Comparison of ENCODE assay signal across 24 mouse cellular contexts in genomic region chr13:15692465-15692809, GRCm38 (mm10).
DNase-seq lines count a peak whose midpoint lies in the region; ATAC-seq and TF ChIP-seq lines count a peak whose summit lies in the region.
"Had no signal": no experiment of that assay in that cellular context is flagged by ENCODE, and none has a peak within 500 bp of the region (broad histone marks: within the 10 kb centered on the region; RNA-seq: fewer than 3 reads in every experiment).

No protein-coding gene starts in this region.

- peak; percentile 57; the same call in 1 of the 2 replicates for ATAC-seq in forebrain, embryonic 12.5 days (ENCODE audit: low FRiP score)
- ATAC-seq in forebrain, postnatal 0 days: no peak
- 0 out of 2 replicates have a peak, but pooled peaks have one; percentile 42 for ATAC-seq in forebrain, embryonic 14.5 days
- no peak for ATAC-seq in forebrain, embryonic 15.5 days (replicated peaks)
- ATAC-seq: activated CD4-positive, CD25-positive, alpha-beta regulatory T cell, adult 4 months; CD4-positive, CD25-positive, alpha-beta regulatory T cell, adult 4 months; Patski had no signal

- H3K4me2 ChIP-seq in forebrain, embryonic 12.5 days: no peak overlapping the region
- no peak overlapping the region for H3K4me2 ChIP-seq in forebrain, postnatal 0 days (ENCODE audit: low read depth)
- no peak overlapping the region for H3K4me2 ChIP-seq in forebrain, embryonic 14.5 days (ENCODE audit: low read length)
- no peak overlapping the region for H3K4me2 ChIP-seq in forebrain, embryonic 15.5 days (replicated peaks)
- H3K4me2 ChIP-seq: embryonic facial prominence, embryonic 12.5 days had no signal

- H3K9me3 ChIP-seq in forebrain, embryonic 12.5 days: no peaks in the 10 kb centered on the region
- H3K9me3 ChIP-seq in forebrain, postnatal 0 days (ENCODE audit: low read length): no peaks in the 10 kb centered on the region
- no peaks in the 10 kb centered on the region for H3K9me3 ChIP-seq in forebrain, embryonic 14.5 days (replicated peaks; ENCODE audit: control insufficient read depth, low read length)
- H3K9me3 ChIP-seq in forebrain, embryonic 15.5 days: no peaks in the 10 kb centered on the region
- H3K9me3 ChIP-seq: embryonic facial prominence, embryonic 10.5 days; embryonic facial prominence, embryonic 12.5 days; G1E had no signal

- no peak overlapping the region for H3K4me3 ChIP-seq in forebrain, embryonic 12.5 days (replicated peaks)
- no peak overlapping the region for H3K4me3 ChIP-seq in forebrain, postnatal 0 days (ENCODE audit: low read depth, low read length)
- H3K4me3 ChIP-seq in forebrain, embryonic 14.5 days (ENCODE audit: low read depth, low read length): no peak overlapping the region
- H3K4me3 ChIP-seq in forebrain, embryonic 15.5 days: no peak overlapping the region
- H3K4me3 ChIP-seq: embryonic facial prominence, embryonic 10.5 days; embryonic facial prominence, embryonic 12.5 days; erythroblast, embryonic 14.5 days; gastrocnemius, adult 2 months had no signal

- no peaks in the 10 kb centered on the region for H3K36me3 ChIP-seq in forebrain, embryonic 12.5 days (replicated peaks)
- no peaks in the 10 kb centered on the region for H3K36me3 ChIP-seq in forebrain, postnatal 0 days (ENCODE audit: insufficient read depth)
- no peaks in the 10 kb centered on the region for H3K36me3 ChIP-seq in forebrain, embryonic 14.5 days (ENCODE audit: control insufficient read depth, insufficient read depth, low read length)
- H3K36me3 ChIP-seq in forebrain, embryonic 15.5 days: no peaks in the 10 kb centered on the region
- H3K36me3 ChIP-seq: embryonic facial prominence, embryonic 12.5 days; G1E had no signal

- DNase-seq in embryo, embryonic 10 days (ENCODE audit: low spot score): peak; percentile 1
- no peak for DNase-seq in embryo, embryonic 9.5 days (ENCODE audit: extremely low spot score)
- DNase-seq in forebrain, postnatal 0 days: no peak
- DNase-seq in forebrain, embryonic 14.5 days (ENCODE audit: low spot score): no peak
- DNase-seq: adrenal gland, adult 8-10 months; adrenal gland, postnatal 14 days; adrenal gland, postnatal 36 days; B cell, adult 2 months; cerebellum, adult 11-12 months; cerebellum, adult 2 months; cerebellum, adult 9-10 months; cerebellum, postnatal 25 days; embryo, embryonic 11 days; gastrocnemius, adult 2 months had no signal

- peaks cover 6% of the 10 kb centered on the region for H3K4me1 ChIP-seq in forebrain, embryonic 12.5 days
- no peaks in the 10 kb centered on the region for H3K4me1 ChIP-seq in forebrain, postnatal 0 days (ENCODE audit: insufficient read depth)
- H3K4me1 ChIP-seq in forebrain, embryonic 14.5 days (ENCODE audit: control insufficient read depth, insufficient read depth, low read length): peaks cover 3% of the 10 kb centered on the region; the same call in 1 of the 2 replicates
- 0 out of 2 replicates have a peak, but pooled peaks cover 6% of the 10 kb centered on the region for H3K4me1 ChIP-seq in forebrain, embryonic 15.5 days
- H3K4me1 ChIP-seq: embryonic facial prominence, embryonic 10.5 days had no signal

- no peak overlapping the region for H3K27ac ChIP-seq in forebrain, embryonic 12.5 days
- no peak overlapping the region for H3K27ac ChIP-seq in forebrain, postnatal 0 days (ENCODE audit: low read depth, low read length)
- no peak overlapping the region for H3K27ac ChIP-seq in forebrain, embryonic 14.5 days (ENCODE audit: low read depth, low read length)
- H3K27ac ChIP-seq in forebrain, embryonic 15.5 days (replicated peaks): no peak overlapping the region
- H3K27ac ChIP-seq: embryonic facial prominence, embryonic 10.5 days; embryonic facial prominence, embryonic 12.5 days; gastrocnemius, adult 2 months had no signal

- H3K9ac ChIP-seq in forebrain, embryonic 12.5 days: no peak overlapping the region
- no peak overlapping the region for H3K9ac ChIP-seq in forebrain, postnatal 0 days
- H3K9ac ChIP-seq in forebrain, embryonic 14.5 days (ENCODE audit: low read length): no peak overlapping the region
- no peak overlapping the region for H3K9ac ChIP-seq in forebrain, embryonic 15.5 days (replicated peaks)
- H3K9ac ChIP-seq: embryonic facial prominence, embryonic 12.5 days had no signal

- no peak for TF ChIP-seq CTCF in forebrain, postnatal 0 days (IDR thresholded peaks at IDR 0.05; ENCODE audit: low read depth)

- H3K27me3 ChIP-seq in forebrain, embryonic 12.5 days: no peaks in the 10 kb centered on the region
- H3K27me3 ChIP-seq in forebrain, postnatal 0 days (ENCODE audit: insufficient read depth, low read length): no peaks in the 10 kb centered on the region
- H3K27me3 ChIP-seq in forebrain, embryonic 14.5 days (replicated peaks; ENCODE audit: control insufficient read depth, insufficient read depth, low read length): no peaks in the 10 kb centered on the region
- no peaks in the 10 kb centered on the region for H3K27me3 ChIP-seq in forebrain, embryonic 15.5 days
- H3K27me3 ChIP-seq: CH12.LX; embryonic facial prominence, embryonic 12.5 days; Patski had no signal

Comparison
In these comparisons a context has a peak if more than half of its experiments do, and no peak if none do; other contexts are left out.
1. ATAC-seq: peak in forebrain, embryonic 12.5 days (single experiment) and forebrain, embryonic 14.5 days (single experiment); none in forebrain, postnatal 0 days (single experiment) and forebrain, embryonic 15.5 days (single experiment).